Mouse (Mus musculus) heart, embryonic 10.5 days (tissue): ENCODE data around the gene Ldb1. TPM values are rescaled to one million over a fixed set of nuclear protein-coding genes. Genes with fewer than 3 reads are reported as not detected.

ENCODE experiments used
- DNase-seq: peaks from one replicate; pipeline ENCODE4 v3.0.0-alpha.2; 2017; ENCODE audit warnings: low spot score
- H3K27ac ChIP-seq: fragments of 300-500 bp; sonication (generic); 2 replicates; pipeline ENCODE4 v1.5.1; 2016; ENCODE audit warnings: mild to moderate bottlenecking
- H3K27me3 ChIP-seq: fragments of 300-500 bp; sonication (generic); 2 replicates; pipeline ENCODE4 v1.6.1; 2016; ENCODE audit warnings: mild to moderate bottlenecking; ENCODE audit not compliant: poor library complexity, insufficient read depth, severe bottlenecking
- H3K36me3 ChIP-seq: fragments of 300-500 bp; sonication (generic); 2 replicates; pipeline ENCODE4 v1.6.1; 2016; ENCODE audit warnings: mild to moderate bottlenecking, moderate library complexity
- H3K4me1 ChIP-seq: fragments of 300-500 bp; sonication (generic); 2 replicates; pipeline ENCODE4 v1.6.1; 2016; ENCODE audit warnings: mild to moderate bottlenecking
- H3K4me3 ChIP-seq: fragments of 300-500 bp; sonication (generic); 2 replicates; pipeline ENCODE4 v1.5.1; 2016; ENCODE audit warnings: mild to moderate bottlenecking, moderate library complexity
- H3K9me3 ChIP-seq: fragments of 300-500 bp; sonication (generic); 2 replicates; pipeline ENCODE4 v1.6.1; 2016; ENCODE audit warnings: mild to moderate bottlenecking, moderate library complexity
- WGBS: fragments of 180-500 bp; shearing (Covaris S2); methylation state at CpG from one replicate; pipeline ENCODE4 v1.1.7; 2016; 5-methylcytosine and 5-hydroxymethylcytosine counted together
- polyA plus RNA-seq: library from polyadenylated mRNA; unstranded; fragments of >200 nt; fragmentation: Nextera tagmentation; extraction: Ambion mirVana; gene quantifications from 2 replicates; pipeline ENCODE4 v1.2.1, GENCODE M21; 2016

The Ldb1 gene
- polyA plus RNA-seq, 1 experiment from 2014 or later, result 79.7 TPM

- Histone ChIP-seq H3K27ac (peak overlapping the region; percentile 98), H3K27me3 (no peaks in the 10 kb centered on the region), H3K36me3 (no peaks in the 10 kb centered on the region), H3K4me3 (peak overlapping the region; percentile 93), H3K4me1 (peaks cover 81% of the 10 kb centered on the region), H3K9me3 (no peaks in the 10 kb centered on the region)
- DNase-seq, result peak; percentile 92
- WGBS, result under 1% methylated on average over 13 of the region's 14 CpGs
Observed at GRCm38 (mm10) chr19:46041933-46042475, 3.0 kb downstream of the Ldb1 start.

- no peaks in the 10 kb centered on the region for H3K27me3 ChIP-seq
- H3K4me3 ChIP-seq, result peak overlapping the region; percentile 93
- H3K4me1 ChIP-seq, result peaks cover 81% of the 10 kb centered on the region
- no peak for DNase-seq
- H3K36me3 ChIP-seq, result peaks cover 4% of the 10 kb centered on the region
- no peaks in the 10 kb centered on the region for H3K9me3 ChIP-seq
- 37% methylated on average over 7 of the region's 7 CpGs for WGBS
- peak overlapping the region; percentile 98 for H3K27ac ChIP-seq
Observed at GRCm38 (mm10) chr19:46041299-46041932, 3.6 kb downstream of the Ldb1 start.

GRCm38 (mm10) chr19:46040149-46040902 lies 4.7 kb downstream of the Ldb1 start:
- no peak for DNase-seq
- Histone ChIP-seq H3K4me3 (peak overlapping the region; percentile 97), H3K27ac (peak overlapping the region; percentile 96), H3K36me3 (peaks cover 15% of the 10 kb centered on the region), H3K4me1 (peaks cover 75% of the 10 kb centered on the region), H3K9me3 (no peaks in the 10 kb centered on the region), H3K27me3 (no peaks in the 10 kb centered on the region)
- 43% methylated on average over 14 of the region's 14 CpGs for WGBS

- Histone ChIP-seq H3K9me3 (no peaks in the 10 kb centered on the region), H3K36me3 (peaks cover 23% of the 10 kb centered on the region), H3K4me3 (peak overlapping the region; percentile 97), H3K4me1 (peaks cover 75% of the 10 kb centered on the region), H3K27me3 (no peaks in the 10 kb centered on the region), H3K27ac (peak overlapping the region; percentile 96)
- 2% methylated on average over 27 of the region's 30 CpGs for WGBS
- peak; percentile 94 for DNase-seq
Observed at GRCm38 (mm10) chr19:46039478-46039877, 5.5 kb downstream of the Ldb1 start.

GRCm38 (mm10) chr19:46038851-46039260 lies 6.2 kb downstream of the Ldb1 start:
- no peak for DNase-seq
- Histone ChIP-seq H3K4me1 (peaks cover 70% of the 10 kb centered on the region), H3K9me3 (no peaks in the 10 kb centered on the region), H3K27ac (peak overlapping the region; percentile 96), H3K4me3 (peak overlapping the region; percentile 97), H3K27me3 (no peaks in the 10 kb centered on the region), H3K36me3 (peaks cover 30% of the 10 kb centered on the region)
- WGBS, result under 1% methylated on average over 16 of the region's 17 CpGs

- DNase-seq, result no peak
- Histone ChIP-seq H3K27me3 (no peaks in the 10 kb centered on the region), H3K4me3 (peak overlapping the region; percentile 97), H3K36me3 (peaks cover 36% of the 10 kb centered on the region), H3K27ac (peak overlapping the region; percentile 96), H3K9me3 (no peaks in the 10 kb centered on the region), H3K4me1 (peaks cover 63% of the 10 kb centered on the region)
- 21% methylated on average over 13 of the region's 13 CpGs for WGBS
Observed at GRCm38 (mm10) chr19:46037925-46038850, 6.8 kb downstream of the Ldb1 start.

- Histone ChIP-seq H3K27ac (peak overlapping the region; percentile 96), H3K4me3 (peak overlapping the region; percentile 97), H3K9me3 (no peaks in the 10 kb centered on the region), H3K4me1 (peaks cover 55% of the 10 kb centered on the region), H3K36me3 (peaks cover 44% of the 10 kb centered on the region), H3K27me3 (no peaks in the 10 kb centered on the region)
- no peak for DNase-seq
- 9% methylated on average over 6 of the region's 6 CpGs for WGBS
Observed at GRCm38 (mm10) chr19:46037243-46037924, 7.6 kb downstream of the Ldb1 start.

GRCm38 (mm10) chr19:46036477-46037242 lies 8.4 kb downstream of the Ldb1 start:
- Histone ChIP-seq H3K4me3 (peak overlapping the region; percentile 97), H3K27ac (peak overlapping the region; percentile 96; the same call in 1 of the 2 replicates), H3K36me3 (peaks cover 52% of the 10 kb centered on the region), H3K27me3 (no peaks in the 10 kb centered on the region), H3K9me3 (no peaks in the 10 kb centered on the region), H3K4me1 (peaks cover 51% of the 10 kb centered on the region)
- WGBS, result 67% methylated on average over 13 of the region's 13 CpGs
- no peak for DNase-seq

GRCm38 (mm10) chr19:46035971-46036370 lies 9.0 kb downstream of the Ldb1 start:
- DNase-seq, result no peak
- Histone ChIP-seq H3K36me3 (peaks cover 57% of the 10 kb centered on the region), H3K4me1 (peaks cover 45% of the 10 kb centered on the region), H3K27ac (0 out of 2 replicates have a peak overlapping the region, but pooled peaks have one; percentile 16), H3K4me3 (no peak overlapping the region), H3K27me3 (no peaks in the 10 kb centered on the region), H3K9me3 (no peaks in the 10 kb centered on the region)
- 90% methylated on average over 13 of the region's 13 CpGs for WGBS

- WGBS, result 96% methylated on average over 11 of the region's 11 CpGs
Observed at GRCm38 (mm10) chr19:46033911-46034310, 11.1 kb downstream of the Ldb1 start.

GRCm38 (mm10) chr19:46032731-46033510 lies 12.1 kb downstream of the Ldb1 start:
- Histone ChIP-seq H3K9me3 (0 out of 2 replicates have a peak, but pooled peaks cover 2% of the 10 kb centered on the region), H3K27ac (no peak overlapping the region), H3K36me3 (peaks cover 71% of the 10 kb centered on the region), H3K4me1 (peaks cover 26% of the 10 kb centered on the region), H3K27me3 (no peaks in the 10 kb centered on the region), H3K4me3 (no peak overlapping the region)
- 90% methylated on average over 26 of the region's 26 CpGs for WGBS
- no peak for DNase-seq

More at GRCm38 (mm10) chr19:46033911-46034310, 11.1 kb downstream of the Ldb1 start:
- Histone ChIP-seq H3K27ac (no peak overlapping the region), H3K4me1 (peaks cover 33% of the 10 kb centered on the region), H3K4me3 (no peak overlapping the region), H3K9me3 (0 out of 2 replicates have a peak, but pooled peaks cover 2% of the 10 kb centered on the region), H3K36me3 (peaks cover 71% of the 10 kb centered on the region), H3K27me3 (no peaks in the 10 kb centered on the region)
- DNase-seq, result no peak
